Mouse (Mus musculus) brain, embryonic 14.5 days (tissue): ENCODE measurements at regions not wholly inside any gene's neighbourhood (a gene's known extent, or its start where the extent isn't known, plus 50 kb on each side); places are given as distances from the start of the nearest gene placed in this dataset.

ENCODE experiments used
- CTCF ChIP-seq: fragments of 200-500 bp; IDR thresholded peaks from 2 replicates; pipeline ENCODE4 v1.5.1; 2012; ENCODE audit warnings: inconsistent platforms, mild to moderate bottlenecking, moderate library complexity, borderline replicate concordance; ENCODE audit not compliant: insufficient read depth, insufficient read length; ENCODE audit errors: extremely low read depth
- POLR2A ChIP-seq: fragments of 200-500 bp; IDR thresholded peaks from 2 replicates; pipeline ENCODE4 v1.6.1; 2012; ENCODE audit warnings: mild to moderate bottlenecking, inconsistent platforms, borderline replicate concordance; ENCODE audit not compliant: poor library complexity, insufficient read depth, insufficient read length, severe bottlenecking; ENCODE audit errors: extremely low read depth

DNA sequence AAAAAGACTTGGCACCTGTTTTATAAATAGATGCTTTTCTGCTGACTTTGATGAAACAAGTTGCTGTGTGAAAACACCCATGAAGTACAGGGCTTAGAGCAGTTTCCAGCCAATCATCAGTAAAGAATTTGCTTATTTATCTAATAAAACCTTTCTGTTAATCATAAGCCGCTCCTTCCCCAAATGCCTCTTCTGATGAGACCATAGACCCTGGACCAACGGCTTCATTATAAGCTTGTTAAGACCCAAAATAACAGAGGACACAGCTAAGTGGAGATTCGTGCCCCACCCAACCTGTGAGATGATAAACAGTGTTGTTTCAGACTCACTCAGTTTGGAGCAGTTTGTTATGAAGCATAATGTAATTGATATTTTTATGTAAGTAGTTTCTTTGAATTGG is 207.0 kb upstream of the Veph1 start:
- TF ChIP-seq POLR2A (no peak), CTCF (no peak)
